Mouse (Mus musculus) thymus, postnatal 10 days (tissue): ENCODE measurements around the gene Ehbp1l1.

ENCODE experiments used
- DNase-seq, 2 experiments: peaks; one replicate each; pipeline ENCODE4 v3.0.0; 2021; ENCODE audit warnings: low spot score in 2 of 2

Ehbp1l1 gene

DNA sequence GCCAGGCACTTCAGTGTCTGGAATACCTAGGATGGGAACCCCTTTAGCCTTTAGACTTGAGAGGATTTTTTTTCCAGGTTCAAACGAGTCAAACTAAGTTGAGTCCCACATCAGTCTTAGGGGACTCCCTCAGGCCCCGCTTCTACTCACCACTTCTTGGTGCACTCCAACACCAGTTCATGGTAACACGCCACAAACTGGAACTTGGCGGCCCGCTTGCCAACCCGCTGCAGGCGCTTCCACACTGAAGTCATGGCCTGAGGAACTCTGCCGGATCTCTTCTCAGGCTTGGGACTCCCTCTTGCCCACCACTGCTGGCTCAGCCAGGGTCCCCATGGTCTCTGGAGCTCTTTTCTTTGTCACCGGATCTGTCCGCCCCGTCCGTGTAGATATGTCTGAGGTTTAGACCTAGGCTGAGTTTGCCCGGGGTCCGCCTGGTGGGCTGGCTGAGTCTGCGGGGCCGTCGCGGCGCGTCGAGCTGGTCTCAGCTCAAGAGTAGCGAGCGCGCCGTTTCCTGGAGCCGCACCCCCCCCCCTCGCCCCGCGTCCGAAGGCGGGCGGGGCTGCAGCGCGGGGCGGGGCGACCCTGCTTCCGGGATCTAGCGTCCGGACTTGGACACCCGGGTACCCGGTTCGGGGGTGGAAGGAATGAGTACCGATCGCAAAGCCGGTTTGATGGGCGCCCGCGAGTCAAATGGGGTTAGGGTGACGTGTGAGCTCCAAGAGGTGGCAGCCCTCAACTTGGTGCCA, at the start of gene Ehbp1l1:
TSS of gene Ehbp1l1 (minus strand) at position 551 of the 749 bp plus-strand sequence.
- DNase-seq, result peak; percentile 48 to 77

DNA sequence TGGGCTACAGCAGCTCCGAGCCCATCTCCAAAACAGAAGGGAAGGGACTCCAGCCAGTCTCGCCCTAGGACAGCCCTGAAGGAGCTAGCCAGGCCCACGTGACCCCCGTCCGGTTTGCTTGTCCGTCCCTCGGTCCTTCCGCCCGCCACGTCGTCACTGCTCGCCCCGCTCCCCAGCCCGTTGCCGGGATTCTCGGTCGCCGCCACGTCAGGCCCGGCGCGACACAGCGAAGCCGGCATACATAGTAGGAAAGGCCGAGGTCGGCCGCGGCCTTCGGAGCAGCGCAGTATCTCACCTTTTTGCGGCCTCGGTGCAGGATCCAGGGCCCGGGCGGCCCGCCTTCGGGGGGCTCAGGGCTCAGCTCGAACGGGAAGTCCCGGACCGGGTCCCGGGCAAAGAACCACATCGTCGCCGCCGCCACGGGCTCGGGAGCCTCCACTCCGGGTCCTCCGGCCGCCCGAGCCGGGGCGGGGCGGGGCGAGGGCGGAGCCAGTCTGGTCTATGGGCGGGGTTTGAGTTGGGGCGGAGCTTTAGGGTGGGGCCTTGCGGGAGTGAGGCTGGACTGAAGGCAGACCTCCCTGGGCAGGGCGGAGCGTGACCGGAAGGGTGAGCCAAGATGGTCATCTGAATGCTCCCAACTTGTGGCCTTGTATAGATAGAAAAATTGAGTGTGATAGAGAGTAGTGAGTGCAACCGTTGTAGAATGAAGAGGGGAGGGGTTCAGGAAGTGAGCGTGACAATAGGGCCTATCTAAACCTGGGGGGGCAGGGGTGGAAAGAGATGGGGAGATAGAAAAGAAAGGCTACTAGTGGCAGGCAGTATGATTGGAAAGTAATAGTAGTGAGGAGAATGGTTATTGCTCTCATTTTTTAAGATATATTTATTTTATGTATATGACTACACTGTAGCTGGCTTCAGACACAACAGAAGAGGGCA, 45.1 kb upstream of the Ehbp1l1 start, which contains the start of gene Scyl1:
TSS of gene Scyl1 (minus strand) at position 495 of the 936 bp plus-strand sequence.
- peak; percentile 83 to 92 for DNase-seq

DNA sequence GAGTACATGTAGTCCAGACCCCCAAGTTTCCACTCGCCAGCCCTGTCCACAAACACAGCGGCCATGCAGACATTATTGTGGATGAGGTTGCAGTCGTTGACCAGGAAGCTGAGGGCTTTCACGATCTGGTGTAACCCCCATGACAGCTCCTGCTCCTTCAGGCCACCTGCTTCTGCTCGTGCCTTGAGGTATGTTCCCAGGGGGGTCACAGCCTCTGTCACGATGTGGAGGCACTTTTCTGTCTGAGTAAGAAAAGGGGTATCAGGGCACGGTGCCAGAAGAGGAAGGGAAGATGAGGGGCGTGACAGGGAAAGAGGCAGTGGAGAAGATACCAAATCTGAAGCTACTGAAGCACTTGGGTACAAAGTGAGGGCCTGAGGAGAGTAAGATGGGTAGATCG, 44.2 kb upstream of the Ehbp1l1 start:
- no peak for DNase-seq

DNA sequence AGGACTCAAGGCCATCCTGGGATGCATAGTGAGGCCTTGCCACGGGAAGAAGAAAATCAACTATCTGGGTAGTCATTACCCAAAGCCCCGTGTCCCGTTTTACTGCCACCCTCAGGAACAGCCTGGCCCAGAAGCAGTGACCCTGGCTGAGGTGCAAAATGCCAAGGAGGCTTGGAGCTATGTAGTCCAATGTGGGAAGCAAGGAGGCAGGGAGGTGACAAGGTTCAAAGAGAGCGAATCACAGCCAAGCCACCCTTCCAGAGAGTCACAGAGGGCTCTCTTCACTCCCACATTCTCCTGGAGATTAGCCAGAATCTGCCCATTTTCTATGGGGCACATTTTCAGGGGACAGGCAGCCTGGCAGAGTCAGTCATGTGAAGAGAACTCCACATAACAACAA, 41.2 kb upstream of the Ehbp1l1 start:
- DNase-seq, result no peak

DNA sequence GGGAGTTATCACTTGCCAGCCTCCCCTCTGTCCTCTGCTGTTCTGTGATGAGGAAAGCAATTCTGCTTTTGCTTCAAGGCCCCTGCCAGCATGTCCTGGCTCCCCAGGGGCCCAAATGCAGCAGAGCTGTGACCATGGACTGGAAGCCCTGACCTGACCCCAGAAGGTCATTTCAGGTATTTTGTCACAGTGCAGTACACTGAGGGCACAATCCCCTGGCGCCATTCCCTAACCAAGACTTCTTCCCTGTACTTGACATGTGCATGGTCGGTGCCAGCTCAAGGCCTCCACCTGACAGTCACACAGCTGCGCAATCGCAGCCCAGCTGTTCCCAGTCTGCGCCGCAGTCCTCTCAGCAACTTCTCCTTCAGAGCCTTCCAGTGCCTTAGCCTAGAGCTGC, 37.0 kb upstream of the Ehbp1l1 start:
- no peak for DNase-seq

DNA sequence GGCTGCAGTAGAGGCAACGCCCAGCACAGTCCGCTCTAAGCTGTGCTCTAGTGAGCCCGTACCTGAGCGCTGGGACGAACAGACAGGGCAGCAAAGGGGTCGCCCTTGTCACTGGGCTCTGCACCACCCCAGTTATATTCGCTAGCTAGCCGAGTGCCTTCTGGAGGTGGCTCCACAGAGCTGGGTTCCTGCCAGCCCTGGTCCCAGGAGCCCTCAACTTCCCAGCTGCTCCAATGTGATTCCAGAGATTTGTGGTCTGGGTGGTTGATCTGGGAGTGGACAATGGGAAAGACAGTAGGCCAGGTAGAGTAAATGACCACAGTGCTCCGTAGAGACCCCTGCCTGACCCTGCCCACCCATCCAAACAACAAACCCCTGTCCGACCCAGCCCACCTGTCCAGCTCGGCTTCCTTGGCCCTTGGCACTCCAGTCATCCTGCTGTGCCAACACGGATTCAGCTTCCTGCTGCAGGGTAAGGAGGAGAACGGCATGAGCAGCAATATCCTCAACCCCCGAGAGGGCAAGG, 32.8 kb upstream of the Ehbp1l1 start:
- no peak for DNase-seq

DNA sequence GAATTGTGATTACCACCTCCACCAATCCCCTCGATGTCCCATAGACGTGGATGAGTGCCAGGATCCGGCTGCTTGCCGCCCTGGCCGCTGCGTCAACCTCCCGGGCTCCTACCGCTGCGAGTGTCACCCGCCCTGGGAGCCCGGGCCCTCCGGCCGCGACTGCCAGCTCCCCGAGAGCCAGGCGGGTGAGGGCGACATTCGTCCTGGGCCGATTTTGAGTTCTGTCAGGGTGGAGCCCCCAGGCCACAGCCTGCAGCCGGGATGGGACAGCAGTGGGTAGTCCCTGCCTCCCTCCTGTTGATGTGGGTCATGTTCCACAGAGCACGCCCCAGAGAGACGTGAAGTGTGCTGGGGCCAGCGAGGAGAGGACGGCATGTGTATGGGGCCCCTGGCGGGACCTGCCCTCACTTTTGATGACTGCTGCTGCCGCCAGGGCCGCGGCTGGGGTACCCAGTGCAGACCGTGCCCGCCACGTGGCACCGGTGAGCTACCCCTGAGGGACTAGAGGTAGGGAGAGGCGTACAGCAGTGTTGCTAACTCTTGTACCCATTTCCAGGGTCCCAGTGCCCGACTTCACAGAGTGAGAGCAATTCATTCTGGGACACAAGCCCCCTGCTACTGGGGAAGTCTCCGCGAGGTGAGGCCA, 31.0 kb upstream of the Ehbp1l1 start:
- DNase-seq, result no peak

DNA sequence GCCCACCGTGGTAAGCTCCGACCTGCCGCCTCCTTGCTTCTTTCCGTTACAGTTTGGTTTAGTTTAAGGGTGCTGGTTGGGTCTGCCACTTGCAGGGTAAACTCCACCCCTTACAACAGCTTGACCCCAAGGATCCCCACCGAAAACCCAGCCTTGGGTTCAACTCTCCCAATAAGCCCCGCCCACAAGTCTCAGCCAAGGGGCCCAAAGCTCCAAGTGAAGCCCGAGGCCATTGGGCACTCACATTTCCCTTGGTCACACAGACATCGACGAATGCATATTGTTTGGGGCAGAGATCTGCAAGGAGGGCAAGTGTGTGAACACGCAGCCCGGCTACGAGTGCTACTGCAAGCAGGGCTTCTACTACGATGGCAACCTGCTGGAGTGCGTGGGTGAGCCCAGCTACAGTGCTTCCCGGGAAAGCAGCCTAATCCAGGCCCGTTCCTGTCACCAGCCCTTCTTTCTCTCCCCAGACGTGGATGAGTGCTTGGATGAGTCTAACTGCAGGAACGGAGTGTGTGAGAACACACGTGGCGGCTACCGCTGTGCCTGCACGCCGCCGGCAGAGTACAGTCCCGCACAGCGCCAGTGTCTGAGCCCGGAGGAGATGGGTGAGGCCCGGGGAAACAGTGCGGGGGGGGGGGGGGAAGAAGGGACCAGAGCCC, 30.3 kb upstream of the Ehbp1l1 start:
- DNase-seq, result no peak

DNA sequence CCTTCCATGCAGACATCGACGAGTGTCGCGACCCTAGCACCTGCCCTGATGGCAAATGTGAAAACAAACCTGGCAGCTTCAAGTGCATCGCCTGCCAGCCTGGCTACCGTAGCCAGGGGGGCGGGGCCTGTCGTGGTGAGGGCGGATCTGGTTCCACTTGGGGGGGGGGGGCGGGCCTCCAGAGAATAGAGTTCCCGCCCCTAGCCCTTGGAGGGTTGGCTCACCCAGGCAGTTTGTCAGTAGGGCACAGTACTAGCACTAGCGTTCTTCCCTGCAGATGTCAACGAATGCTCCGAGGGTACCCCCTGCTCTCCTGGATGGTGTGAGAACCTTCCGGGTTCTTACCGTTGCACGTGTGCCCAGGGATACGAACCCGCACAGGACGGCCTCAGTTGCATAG, 25.6 kb upstream of the Ehbp1l1 start:
- DNase-seq, result peak in 1 of 2 experiments; percentile 45

DNA sequence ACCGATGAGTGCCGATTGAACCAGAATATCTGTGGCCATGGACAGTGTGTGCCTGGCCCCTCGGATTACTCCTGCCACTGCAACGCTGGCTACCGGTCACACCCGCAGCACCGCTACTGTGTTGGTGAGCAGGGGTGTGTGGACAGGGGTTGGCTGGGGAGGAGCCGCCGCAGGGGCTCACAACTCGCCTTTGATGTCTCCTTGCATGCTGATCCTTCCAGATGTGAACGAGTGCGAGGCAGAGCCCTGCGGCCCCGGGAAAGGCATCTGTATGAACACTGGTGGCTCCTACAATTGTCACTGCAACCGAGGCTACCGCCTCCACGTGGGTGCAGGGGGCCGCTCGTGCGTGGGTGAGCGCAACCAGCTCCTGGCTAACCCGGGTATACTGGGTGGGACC, 24.8 kb upstream of the Ehbp1l1 start:
- DNase-seq, result no peak

DNA sequence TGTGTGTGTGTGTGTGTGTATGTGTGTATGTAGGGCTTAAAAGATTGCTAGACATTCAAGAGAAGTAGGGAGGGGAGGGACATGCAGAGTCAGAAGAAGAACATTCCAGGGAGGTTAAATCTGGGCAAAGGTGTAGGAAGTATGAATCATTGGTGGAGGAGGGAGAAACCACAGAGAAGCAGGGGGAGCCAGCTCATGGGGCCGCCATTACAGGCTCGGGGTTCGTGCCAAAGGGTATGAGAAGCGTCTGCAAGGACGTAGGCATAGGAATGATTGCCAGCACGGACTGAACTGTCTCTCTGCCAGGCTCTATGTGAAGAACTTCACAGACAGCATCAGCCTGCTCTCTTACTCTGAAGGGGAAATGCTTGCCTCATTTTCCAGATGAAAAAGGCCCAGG, 23.4 kb upstream of the Ehbp1l1 start:
- DNase-seq, result no peak

DNA sequence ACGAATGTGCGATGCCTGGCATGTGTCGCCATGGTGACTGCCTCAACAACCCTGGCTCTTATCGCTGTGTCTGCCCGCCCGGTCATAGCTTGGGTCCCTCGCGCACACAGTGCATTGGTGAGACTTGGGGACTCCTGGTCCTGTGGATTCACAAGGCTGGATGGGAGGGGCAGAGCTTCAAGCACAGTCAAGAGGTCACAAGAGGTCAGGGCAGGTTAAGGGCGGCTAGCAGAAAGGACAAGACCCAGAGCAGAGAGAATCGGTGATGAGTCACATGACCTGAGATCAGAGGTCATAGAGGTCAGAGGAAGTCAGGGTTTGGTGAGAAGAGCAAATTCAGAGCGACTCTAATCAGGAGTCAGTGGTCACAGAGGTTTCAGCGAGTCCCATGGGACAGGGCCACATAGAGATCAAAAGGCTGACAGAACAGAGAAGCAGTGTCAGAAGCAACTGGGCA, 20.8 kb upstream of the Ehbp1l1 start:
- no peak for DNase-seq

DNA sequence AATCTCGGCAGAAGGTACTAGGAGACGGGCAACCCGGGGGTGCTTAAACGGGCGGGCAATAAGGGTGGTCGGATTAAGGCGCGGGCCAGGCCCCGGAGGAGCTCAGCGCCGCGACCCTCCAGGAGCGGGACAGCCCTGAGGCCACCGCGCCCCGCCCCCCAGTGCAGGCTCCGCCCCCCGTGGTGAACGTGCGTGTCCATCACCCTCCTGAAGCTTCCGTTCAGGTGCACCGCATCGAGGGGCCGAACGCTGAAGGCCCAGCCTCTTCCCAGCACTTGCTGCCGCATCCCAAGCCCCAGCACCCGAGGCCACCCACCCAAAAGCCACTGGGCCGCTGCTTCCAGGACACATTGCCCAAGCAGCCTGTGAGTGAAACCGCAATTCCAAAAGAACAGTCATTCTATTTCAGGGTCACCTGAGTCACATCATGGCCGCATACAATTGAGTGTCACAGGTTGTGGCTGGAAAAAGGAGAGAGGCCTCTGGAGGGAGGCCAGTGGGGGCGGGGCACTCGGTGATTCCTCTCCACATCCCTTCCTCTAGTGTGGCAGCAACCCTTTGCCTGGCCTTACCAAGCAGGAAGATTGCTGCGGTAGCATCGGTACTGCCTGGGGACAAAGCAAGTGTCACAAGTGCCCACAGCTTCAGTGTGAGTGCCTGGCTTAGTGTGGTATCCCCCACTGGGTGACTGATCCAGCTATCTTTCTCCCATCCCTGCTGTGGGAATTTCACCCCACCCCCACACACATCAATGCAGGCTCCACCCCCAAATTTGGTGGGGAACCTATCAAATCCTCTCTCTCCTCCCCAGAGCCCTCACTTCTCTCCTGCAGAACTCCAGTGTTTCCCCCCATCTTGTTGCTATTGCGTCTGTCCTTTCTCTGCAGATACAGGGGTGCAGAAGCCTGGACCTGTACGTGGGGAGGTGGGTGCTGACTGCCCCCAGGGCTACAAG, 19.9 kb upstream of the Ehbp1l1 start:
- DNase-seq, result no peak

DNA sequence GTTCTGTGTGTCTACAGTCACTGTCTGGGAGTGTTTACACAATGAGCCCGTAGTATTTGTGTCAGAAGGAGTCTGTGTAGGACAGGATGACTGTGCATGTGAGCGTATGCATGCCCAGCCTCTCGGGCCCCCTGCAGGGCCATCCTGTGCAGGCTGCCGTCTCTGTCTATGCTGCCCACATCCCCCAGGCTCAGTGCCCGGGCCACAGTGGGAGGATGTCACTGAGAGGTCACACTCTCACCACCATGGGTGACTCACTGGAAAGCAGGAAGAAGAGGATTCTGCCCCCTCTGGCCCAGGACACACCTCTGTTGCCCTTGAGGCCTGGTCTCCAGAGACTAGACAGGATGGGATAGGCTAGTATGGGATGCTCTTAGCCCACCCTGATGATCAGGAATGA, 17.5 kb upstream of the Ehbp1l1 start:
- DNase-seq, result no peak

DNA sequence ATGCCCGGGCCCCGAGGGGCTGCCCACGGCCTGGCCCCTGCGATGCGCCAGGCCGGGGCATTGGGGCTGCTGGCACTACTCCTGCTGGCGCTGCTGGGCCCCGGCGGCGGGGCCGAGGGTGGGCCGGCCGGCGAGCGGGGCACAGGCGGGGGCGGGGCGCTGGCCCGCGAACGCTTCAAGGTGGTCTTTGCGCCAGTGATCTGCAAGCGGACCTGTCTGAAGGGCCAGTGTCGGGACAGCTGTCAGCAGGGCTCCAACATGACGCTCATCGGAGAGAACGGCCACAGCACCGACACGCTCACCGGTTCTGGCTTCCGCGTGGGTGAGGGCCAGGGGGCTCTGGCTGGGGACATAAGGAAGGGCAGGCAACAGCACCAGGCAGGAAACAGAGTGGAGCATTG, 16.1 kb upstream of the Ehbp1l1 start:
- no peak for DNase-seq

DNA sequence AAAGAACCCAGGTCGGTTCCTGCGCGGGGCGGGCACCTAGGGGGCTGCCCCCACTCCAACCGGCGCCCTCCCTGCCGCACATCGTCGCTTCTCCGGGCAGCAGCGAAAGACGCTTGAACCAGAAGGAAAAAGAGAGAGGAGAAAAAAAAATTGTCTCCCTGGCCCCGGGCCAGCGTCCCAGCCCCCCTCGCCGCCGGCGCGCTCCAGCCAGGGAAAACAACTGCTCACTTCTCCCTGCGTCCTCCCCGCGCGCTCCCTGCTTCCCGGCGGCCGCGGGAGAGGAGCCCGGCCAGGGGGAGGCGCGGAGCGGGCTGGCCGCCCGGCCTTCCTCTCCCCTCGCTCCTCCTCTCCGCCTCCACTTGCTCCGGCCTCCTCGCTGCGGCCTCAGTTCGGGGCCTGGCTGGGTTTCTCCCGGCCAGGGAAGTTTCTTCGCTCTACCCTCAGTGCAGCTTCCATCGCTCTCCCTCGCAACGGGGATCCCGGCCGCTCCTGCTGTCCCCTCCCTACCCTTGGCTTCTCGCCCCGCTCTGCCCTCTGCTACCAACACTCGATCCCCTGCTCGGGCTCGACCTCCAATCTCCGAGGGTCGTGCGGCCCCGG, 15.6 kb upstream of the Ehbp1l1 start:
- no peak for DNase-seq

DNA sequence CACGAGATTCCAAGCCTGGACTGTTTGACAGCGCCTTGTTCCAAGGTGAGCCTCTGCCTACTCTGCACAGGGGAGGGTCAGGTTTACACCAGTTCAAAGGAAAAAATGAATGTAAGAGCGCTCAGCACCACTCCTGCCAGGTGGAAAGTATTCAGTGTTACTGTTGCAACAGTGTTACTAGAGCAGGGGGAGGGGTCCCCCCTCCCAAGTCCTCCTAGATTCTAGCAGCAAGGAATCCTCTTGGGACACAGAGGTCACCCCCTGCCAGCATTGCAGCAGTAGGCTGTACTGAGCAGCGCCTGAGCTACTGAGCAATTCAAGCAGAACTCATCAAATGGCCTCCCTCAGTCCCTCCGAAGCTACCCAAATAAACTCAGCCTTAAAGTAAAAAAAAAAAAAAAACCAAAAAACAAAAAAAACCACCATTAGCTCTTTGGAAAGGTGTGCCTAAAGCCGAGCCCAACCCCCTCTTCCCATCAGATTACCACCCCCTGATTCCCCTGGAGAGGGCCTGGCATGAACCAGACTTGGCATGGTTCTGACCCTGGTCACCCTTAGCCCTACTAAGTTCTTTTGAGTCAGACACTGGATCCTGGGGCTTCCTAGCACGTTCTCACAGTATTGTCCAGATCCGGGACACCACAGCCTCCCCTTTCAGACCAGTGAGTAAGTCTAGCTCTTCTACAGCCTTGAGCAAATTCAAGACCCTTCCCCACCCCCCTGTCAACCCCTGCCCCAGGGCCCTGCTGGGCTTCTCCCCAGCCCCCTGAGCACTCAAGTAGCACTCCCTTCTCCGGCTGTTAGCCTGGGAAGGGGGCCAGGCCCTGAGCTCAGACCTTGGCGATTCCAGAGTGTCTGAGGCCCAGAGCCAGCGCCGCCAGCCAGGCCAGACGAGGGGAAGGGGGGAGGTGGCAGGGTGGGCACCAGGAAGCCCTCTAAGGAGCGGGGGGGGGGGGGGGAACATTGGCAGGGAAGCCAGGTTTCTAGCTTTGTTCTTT, 14.5 kb upstream of the Ehbp1l1 start, which contains the start of gene Ltbp3:
TSS of gene Ltbp3 (plus strand) at position 585 of the 998 bp plus-strand sequence.
- no peak for DNase-seq

DNA sequence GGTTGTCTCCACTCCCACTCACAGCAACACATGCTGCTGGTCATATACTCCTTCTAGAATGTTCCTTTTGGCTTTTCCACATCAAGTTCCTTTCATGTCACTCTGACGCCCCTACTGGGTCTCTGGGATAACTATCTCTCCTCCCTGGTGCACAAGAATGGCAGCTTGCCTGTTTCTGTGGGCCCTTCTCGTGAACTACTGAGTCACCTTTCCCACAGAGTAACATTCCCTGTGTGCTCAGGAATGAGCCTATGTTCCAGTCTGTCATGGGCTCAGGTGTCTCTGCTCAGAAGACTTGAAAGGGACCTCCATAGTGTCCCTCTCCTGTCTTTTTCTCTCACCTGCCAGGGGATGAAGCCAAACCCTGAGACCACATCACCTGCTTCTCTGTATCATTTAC, 13.3 kb upstream of the Ehbp1l1 start:
- DNase-seq, result no peak
